Mouse (Mus musculus): ENCODE measurements at regions not wholly inside any gene's neighbourhood (a gene's known extent, or its start where the extent isn't known, plus 50 kb on each side); places are given as distances from the start of the nearest gene placed in this dataset.
A peak's percentile ranks its signal among the peaks of the same experiment; 100 is the strongest.

DNA sequence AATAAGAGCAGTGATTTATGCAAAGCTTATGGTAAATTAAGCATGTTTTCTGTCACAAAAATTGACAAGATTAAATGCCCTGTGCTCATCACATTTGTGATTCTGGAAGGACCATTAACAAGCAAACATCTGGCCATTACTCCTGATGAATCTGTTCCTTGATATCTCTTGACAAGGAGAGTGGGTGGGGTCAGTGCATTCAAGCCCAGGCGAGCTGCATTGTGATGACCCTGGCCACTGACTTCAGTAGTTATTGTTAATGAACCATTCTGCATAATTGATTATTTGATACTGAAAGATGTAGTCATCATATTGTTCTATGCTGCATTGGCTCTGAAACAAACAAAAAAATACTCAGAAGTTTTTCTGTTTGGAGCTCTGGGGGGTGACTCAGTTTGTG, 115.4 kb upstream of the Prmt6 start:
- no peak for DNase-seq (ENCODE audit: low read depth, low spot score)

DNA sequence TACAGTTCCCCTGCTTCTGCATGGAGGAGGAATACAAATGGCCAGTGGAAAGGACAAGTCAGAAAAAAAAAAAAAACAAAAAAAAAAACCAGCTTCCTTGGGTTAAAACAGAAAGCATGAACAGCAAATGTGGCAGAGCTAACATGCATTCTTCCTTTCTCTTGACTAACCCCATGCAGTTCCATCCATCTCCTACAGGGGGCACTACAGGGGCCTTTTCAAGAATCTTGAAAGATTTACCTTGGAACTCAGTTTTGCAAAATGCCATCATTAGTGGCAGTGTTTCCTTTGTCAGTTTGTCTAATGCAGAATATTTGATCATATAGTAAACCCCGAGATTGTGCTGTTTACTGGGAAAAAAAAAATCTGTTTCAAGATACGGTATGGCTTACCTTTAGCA, 111.1 kb upstream of the Prmt6 start:
- DNase-seq (ENCODE audit: low read depth, low spot score), result no peak

DNA sequence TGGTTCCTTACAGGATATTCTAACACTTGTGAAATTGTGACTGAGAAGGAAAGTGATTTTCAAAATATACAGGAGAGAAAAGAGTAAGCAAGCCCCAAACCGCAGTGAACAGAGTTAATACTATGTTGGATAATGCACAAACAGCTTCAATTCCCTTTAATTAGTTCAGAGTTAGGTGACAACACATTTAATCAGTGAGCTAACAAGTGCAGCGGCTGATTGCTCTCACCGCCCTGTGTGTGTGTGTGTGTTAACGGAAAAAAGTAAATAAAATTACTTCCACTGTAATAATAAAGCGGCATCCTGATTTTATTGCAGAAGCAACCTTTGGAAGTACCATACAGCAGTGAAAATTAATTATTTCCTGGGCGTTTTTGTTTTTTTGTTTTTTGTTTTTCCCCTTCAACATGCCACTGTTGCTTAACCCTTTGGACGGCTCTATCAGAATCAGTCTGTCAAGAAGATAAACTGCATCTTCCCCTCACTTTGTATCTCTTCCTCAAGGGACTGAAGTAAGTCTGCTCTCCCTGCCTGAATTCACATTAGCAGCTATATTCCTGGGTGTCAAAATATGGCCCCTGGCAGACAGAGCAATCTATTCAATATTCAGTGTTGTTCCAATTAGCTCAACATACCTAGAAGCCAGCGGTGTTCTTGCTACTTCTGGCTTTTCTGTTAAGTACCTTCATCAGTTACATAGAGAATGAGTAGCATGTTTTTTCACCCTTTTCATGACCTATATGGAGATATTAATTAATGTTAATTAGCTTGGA, 106.2 kb upstream of the Prmt6 start:
- DNase-seq (ENCODE audit: low read depth, low spot score), result no peak

DNA sequence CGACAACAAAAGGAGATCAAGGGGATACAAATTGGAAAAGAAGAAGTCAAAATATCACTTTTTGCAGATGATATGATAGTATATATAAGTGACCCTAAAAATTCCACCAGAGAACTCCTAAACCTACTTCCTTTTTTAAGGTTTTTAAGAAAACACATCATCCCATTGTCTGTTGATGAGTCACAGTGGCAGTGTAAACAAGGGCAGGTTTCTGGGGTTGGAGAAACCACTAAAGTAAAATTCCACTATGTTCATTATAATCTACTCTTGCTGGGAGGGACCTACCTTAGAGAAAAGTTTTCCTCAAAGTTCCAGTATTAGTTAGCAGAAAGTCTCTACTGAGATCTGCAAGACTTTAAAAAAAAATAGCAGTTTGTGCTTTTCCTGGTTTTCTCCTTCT, 102.9 kb upstream of the Prmt6 start:
- DNase-seq (ENCODE audit: low read depth, low spot score), result no peak

DNA sequence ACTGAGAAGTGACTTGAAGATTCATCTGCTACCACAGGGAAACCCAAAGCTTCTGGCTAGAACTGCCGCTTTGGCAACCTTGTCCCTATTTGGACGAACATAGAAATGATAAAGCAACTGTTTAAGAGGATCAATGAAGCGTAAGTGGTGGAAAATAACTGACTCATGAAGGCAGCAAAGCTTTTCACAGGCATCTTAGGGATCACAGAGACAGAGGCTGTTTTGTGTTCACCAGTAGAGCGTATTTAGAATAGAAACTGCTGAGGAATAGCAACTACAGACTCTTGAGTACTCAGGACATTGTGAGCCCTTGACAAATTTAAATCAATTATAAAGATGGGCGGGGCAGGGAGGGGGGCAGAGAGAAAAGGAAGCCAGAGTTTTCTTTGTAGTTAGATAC, 99.3 kb upstream of the Prmt6 start:
- no peak for DNase-seq (ENCODE audit: low read depth, low spot score)

DNA sequence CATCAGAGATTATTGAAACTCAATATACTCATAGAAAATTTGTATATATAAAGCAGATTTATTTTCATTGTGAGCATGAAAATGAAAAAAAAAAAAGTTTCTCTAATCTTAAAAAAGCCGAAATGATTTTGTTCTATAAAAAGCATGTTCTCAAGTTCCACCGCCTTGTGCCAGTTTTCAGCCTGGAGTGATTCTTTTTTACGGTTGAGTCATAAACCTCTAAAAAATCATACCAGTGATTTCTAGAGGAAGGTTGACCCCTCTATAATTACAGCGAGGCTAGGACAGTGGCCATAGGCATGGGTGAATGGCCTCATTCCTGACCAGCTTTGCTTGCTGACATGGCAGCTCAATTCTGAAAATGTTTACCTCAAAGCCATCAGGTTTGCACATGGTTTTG, 98.6 kb upstream of the Prmt6 start:
- no peak for DNase-seq (ENCODE audit: low read depth, low spot score)

DNA sequence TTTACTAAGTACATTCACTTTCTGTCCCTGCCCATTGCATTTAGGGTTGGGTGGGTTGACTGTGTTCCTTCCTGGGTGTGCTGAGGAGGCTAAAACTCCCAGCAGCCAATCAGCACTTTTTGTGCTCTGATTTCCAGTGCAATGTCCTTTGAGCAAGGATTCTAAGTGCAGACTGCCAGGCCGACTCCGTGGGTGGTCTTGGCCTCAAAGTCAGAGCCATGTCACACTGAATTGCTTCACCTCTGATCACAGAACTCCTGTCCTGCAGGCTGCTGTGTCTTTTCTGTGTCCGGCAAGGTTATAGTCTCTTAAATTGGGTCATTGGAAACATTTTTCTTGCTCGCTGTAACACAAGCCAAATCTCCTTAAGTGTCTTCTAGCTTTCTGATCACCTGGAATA, 94.0 kb upstream of the Prmt6 start:
- DNase-seq (ENCODE audit: low read depth, low spot score), result peak; percentile 3

DNA sequence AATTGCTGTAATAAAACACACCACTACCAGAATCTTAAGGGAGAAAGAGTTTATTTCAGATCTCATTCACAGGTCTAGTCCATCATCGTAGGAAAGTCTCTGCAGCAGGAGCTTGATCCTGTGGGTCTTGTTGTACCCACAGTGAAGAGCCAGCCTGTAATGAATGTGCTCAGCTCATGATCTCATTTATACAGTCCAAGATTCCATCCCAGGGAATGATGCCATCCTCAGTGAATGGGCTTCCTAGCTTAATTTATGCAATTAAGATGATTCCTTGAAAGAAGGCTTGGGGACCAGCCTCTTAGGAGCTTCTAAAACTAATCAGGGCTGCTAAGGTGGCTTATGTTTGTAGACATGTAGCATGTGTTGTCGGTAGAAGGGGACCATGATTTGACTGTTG, 89.3 kb upstream of the Prmt6 start:
- no peak for DNase-seq (ENCODE audit: low read depth, low spot score)

DNA sequence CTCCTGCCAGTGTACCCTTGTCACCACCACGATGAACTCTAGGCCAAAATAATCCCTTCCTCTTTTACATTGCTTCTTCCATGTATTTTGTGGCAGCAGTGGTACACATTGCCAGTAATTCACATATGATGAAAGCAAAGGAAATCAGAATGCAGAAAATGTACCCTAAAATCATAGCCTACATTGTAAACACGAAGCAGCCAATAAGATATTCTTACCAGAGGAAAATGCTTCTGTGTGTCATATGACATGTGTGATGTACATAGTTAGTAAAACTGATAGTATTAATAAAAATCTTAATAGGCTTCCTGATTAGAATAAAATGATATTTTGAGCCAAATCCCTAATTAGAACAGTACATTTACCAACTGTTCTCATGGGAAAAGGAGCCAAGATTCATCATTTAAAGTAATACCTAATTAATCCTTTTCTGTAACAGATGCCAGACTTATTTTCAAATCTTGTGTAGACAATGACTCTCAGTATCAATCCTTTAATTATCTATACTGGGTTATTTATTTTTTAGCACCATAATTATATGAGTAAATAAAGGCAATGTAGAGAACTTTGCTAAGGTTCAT, 88.3 kb upstream of the Prmt6 start:
- no peak for DNase-seq (ENCODE audit: low read depth, low spot score)

DNA sequence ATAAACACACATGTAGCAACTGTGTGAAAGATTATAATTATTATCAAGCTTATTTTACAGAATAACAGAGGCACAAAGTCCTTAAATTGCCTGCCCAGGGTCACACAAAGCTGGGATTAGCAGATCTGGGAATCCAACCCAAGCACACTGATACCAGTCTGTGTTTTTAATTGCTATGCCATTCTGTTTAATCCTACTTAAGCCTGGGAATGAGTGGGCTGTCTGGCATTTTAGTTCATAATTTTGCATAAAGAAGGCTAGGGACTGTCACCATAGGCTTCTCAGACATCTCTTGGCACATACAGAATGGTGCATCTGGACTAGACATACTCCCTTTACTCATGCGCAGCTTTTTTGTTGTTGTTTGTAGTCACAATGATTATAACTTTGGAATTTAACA, 78.4 kb upstream of the Prmt6 start:
- no peak for DNase-seq (ENCODE audit: low read depth, low spot score)

DNA sequence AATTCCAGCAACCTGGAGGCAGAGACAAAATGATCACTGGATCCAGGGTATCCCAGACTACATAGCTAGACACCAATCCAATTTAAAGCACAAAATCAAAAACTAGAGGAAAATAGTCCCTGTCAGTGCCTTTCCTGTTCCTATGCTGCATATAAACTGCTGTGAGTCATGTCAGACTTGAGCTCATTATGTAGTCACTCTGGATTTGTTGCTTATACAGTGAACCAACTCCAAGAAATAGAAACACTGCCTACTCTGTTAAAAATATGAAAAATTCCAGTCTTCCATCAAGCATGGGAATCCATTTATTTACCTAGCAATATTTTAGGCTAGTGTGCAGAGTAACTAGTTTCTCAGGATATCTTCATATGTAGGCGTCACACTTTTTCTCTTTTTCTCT, 59.5 kb upstream of the Prmt6 start:
- no peak for DNase-seq (ENCODE audit: low read depth, low spot score)

DNA sequence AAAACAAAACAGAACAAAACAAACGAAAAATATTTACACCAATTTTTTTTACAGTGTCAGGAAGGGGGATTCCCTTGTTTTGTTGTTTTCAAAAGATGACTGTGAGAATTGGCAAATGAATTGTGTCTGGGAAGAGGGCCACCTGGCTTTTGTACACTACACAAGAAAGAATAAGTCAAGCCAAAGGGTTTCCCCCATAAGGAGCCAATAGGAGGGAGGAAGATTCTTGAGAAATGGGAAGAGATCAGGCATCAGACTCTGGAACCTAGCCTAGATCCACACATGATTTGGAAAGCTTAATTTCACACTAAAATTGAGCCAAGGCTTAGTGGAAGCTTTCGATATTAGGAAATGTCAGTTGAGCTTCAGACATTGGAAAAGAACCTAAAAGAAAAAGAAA, 52.4 kb upstream of the Prmt6 start:
- DNase-seq (ENCODE audit: low read depth, low spot score), result peak; percentile 80

Measured in skeletal muscle tissue, adult 2 months (tissue).